Mouse (Mus musculus): ENCODE measurements around the gene Acsl1.

Gene Acsl1

GRCm38 (mm10) chr8:46504196-46504595 is 33.4 kb downstream of the Acsl1 start:
- DNase-seq (ENCODE audit: low read depth, low spot score), result no peak

DNA sequence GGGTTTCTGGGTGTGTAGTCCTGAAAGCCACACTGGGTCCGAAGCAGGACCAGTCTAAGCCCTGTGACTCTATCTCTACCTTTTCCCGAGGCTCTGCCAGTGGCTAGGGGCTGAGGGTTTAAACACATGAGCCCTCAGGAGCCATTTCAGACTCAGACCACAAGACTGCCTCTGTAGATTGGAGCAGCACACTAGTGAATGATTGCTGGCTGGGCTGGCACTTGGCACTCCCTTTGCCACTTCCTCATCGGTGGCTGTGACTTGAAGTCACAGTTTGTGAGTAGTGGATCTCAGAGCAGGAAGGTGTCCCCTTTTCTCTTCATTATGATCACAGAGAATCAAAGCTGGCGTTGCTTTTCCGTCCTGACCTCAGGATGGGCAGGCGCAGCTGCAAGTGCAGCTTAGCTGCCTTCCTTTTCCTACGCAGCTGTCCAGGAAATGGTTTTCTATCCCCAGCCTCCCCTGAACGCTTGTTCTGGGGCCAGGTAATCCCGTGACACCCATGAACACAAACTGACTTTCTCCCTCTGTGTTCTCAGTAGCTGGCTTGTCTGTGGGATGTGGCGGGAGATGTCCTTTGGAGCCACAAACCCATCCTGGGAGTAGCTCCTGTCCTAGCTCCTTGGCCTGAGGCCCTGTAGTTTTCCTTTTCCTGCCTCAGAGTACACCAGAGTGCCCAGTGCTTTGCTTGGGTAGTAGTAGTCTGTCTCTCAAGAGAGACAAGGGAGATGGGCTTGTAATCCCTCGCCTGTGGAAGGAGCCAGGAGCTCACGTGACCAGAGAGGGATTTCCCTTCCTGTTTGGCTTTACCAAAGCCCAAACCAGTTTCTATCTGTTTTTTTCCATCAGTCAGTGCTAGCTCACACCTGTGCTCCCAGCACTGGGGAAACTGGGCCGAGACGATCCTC is 37.9 kb downstream of the Acsl1 start:
- DNase-seq (ENCODE audit: low read depth, low spot score), result no peak

DNA sequence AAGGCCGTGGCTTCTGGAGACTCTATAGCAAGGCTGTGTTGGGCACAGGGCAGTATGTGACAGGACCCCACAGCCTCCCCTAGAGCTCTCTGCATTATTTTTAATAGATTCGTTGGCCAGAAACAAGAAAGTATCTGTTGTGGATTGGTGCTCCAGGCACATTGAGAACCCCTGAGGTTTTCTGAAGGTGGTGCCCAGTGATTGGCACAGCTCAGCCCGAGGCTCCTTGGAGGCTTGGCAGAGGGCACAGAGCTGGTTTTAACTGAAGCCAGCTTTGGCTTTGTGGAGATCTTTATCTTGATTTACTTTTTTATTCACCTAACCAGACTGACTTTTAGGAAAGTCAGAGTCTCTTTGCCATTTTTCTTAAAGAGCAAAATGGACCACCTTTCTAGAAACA is 38.6 kb downstream of the Acsl1 start:
- no peak for DNase-seq (ENCODE audit: low read depth, low spot score)

DNA sequence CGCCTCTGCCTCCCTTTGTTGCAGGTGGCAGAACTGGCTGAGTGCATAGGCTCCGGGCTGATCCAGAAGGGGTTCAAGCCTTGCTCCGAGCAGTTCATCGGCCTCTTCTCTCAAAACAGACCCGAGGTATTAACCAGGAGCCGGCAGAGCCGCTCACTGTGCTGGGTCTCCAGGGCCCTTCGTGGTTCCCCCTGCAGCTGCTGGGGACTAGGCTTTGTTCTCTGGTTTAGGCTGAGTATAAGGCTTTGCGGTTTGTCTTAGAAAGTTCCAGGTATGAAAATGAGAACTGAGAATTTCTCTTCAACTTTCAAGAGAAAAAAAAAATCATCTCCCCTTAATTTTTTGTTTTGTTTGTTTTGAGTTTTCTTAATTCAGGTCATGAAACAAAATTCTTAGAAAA is 40.5 kb downstream of the Acsl1 start:
- no peak for DNase-seq (ENCODE audit: low read depth, low spot score)

DNA sequence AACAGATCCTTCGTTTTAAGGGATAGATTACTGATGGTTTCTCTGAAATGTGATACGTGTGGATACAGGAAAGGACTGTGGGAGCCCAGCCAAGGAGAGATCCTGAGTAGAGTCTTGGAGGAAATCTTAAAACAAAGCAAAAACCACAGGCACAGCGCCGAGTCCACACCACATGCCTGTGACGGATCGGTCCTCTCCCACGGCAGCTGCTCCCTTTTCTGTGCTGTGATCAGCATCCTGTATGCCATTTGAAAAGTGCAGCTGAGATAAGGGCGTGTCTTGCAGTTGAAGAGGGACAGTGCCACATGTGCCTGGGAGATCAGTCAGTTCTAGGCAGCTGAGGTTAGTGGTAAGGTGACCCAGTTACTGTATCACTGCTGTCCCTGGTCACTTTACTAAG is 41.7 kb downstream of the Acsl1 start:
- DNase-seq (ENCODE audit: low read depth, low spot score), result no peak

DNA sequence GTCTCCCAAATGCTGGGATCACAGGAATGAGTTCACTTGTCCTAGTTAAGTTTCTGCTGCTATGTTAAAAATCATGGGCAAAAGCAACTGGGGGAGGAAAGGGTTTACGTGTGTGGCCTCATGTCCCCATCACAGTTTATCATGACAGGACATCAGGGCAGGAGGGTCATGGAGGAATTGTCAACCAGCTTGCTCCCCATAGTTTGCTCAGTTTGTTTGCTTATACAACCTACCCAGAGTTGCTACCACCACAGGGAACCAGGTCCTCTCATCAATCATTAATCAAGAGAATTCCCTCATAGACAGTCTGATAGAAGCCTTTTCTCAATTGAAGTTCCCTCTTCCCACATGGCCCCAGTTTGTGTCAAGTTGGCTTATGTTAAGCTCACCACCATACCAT is 43.2 kb downstream of the Acsl1 start:
- no peak for DNase-seq (ENCODE audit: low read depth, low spot score)

- no peak for DNase-seq (ENCODE audit: low read depth, low spot score)
Observed at GRCm38 (mm10) chr8:46520667-46521066, 49.8 kb downstream of the Acsl1 start.

- no peak for DNase-seq (ENCODE audit: low read depth, low spot score)
Observed at GRCm38 (mm10) chr8:46526098-46526497, 55.3 kb downstream of the Acsl1 start.

DNA sequence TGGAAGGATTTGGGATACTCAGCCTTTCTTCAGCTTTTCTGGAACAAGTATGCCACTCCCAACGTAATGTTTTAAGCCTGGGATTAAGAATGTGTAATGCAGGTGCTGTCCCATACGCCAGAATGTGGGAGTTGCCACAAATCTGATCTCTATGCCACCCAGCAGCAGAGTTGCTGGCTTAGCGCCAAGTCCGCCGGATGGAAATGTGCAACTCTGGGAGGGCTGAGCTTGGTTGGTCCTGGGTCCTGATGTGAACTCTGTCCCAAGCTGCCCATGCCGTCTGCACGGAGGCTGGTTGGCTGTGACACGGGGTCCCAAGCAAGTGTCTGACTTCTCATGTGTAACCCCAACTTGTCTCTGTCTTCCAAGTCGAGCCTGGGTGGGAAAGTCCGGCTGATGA is 56.0 kb downstream of the Acsl1 start:
- no peak for DNase-seq (ENCODE audit: low read depth, low spot score)

DNA sequence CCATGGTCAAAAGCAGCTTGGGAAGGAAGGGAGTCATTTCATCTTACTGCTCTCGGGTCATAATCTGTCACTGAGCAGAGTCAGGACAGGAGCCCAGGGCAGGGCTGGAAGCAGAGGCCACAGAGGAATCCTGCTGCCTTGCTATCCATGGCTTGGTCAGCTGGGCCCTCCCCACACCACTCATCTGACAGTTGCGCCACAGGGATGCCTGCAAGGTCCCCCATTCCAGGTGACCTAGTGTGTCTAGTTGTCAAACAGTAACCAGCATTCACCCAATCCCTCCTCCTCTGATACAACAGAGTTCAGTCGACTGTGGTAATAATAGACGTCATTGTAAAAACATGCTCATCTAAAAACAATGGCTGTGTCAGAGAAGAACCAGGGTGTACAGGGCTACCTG is 58.7 kb downstream of the Acsl1 start:
- DNase-seq (ENCODE audit: low read depth, low spot score), result no peak

DNA sequence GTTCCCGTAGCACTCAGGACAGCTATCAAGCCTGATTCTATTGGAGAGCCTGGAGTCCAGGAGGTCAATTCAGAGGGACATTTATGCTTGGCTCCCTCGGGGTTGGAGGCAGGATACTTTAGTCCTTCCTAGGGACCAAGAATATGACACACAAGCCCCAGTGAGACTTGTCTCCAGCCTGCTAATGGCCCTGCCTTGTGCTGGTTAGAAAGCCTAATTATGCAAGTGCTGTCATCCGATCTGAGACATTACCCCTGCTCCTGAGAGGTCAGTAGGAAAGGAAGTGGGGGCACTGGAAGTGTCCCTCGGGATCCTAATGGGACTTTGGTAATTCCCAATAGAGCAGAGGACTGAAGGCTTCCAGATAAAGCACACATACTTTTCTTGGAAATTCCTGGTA is 59.7 kb downstream of the Acsl1 start:
- no peak for DNase-seq (ENCODE audit: low read depth, low spot score)

- DNase-seq (ENCODE audit: low read depth, low spot score), result no peak
Observed at GRCm38 (mm10) chr8:46533926-46534325, 63.1 kb downstream of the Acsl1 start.

GRCm38 (mm10) chr8:46539701-46540100 is 68.9 kb downstream of the Acsl1 start:
- DNase-seq (ENCODE audit: low read depth, low spot score), result no peak

- DNase-seq (ENCODE audit: low read depth, low spot score), result no peak
Observed at GRCm38 (mm10) chr8:46543191-46543590, 72.4 kb downstream of the Acsl1 start.

GRCm38 (mm10) chr8:46543662-46544061 is 72.8 kb downstream of the Acsl1 start:
- DNase-seq (ENCODE audit: low read depth, low spot score), result no peak

DNA sequence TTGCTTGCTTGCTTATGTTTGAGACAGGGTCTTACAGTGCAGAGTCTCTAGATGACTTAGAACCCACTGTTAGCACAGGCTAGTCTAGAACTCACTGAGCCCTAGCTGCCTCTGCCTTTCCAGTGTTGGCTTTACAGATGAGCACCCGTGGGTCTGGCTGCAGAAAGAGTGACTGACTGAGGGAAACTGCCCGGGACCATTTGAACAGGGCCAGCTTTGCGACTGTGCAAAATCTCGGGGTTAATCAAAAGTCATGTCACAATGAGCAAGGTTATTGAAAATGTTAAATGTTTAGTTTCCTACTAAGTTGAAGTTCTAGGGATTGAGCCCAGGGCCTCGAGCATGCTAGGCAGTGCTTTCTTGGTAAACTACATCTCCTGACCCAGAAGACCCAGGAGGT is 75.0 kb downstream of the Acsl1 start:
- no peak for DNase-seq (ENCODE audit: low read depth, low spot score)

DNA sequence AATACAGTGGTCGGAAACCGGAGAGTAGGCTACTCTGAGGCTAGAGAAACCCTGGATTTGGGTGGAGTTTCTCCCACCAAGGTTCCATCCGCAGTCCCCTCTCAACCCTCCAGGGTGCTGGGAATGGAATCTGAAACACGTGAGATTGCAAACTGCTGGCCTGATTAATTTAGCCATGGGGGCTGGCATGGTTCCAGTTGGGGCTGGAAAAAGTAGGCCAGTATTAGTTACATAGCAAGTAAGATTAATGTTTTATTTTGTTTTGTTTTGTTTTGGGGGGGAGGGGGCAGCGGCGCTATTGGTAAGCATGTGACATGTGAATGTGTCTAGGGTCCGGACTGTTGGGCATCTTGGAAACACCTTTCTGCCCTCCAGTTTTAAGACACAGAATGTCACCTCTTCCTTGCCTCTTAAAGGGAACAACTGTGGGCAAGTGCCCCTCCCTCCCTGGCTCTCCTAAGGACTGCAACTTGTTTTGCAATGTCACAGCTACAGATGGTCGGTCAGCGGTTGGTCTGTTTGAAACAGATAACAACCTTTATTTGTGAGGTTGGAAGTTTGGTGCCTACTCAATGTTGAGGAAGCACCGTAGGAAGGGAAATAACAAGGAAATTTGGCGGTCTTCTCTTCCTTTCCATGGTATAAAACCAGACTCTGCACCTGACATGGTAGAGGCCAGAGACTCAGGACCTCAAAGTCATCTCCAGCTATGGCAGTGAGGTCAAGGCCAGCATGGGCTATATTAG is 75.8 kb downstream of the Acsl1 start:
- no peak for DNase-seq (ENCODE audit: low read depth, low spot score)

- DNase-seq (ENCODE audit: low read depth, low spot score), result peak; percentile 46
Observed at GRCm38 (mm10) chr8:46547245-46547644, 76.4 kb downstream of the Acsl1 start.

- DNase-seq (ENCODE audit: low read depth, low spot score), result no peak
Observed at GRCm38 (mm10) chr8:46550058-46550457, 79.2 kb downstream of the Acsl1 start.

DNA sequence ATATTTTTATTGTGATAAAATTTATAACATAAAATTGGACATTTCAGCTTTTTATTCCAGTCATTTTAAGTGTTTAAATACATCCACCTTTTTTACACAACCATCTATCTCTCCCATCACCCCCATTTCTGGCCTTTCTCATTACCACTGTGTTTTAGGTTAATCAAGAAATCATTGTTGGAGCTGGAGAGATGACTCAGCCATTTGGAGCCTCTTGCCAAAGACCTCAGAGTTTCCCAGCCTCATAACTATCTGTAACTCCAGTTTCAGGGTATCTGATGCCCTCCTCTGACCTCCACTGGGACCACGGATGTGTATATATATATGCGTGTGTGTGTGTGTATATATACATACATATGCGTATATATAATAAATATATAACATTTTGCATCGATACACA is 80.2 kb downstream of the Acsl1 start:
- no peak for DNase-seq (ENCODE audit: low read depth, low spot score)

DNA sequence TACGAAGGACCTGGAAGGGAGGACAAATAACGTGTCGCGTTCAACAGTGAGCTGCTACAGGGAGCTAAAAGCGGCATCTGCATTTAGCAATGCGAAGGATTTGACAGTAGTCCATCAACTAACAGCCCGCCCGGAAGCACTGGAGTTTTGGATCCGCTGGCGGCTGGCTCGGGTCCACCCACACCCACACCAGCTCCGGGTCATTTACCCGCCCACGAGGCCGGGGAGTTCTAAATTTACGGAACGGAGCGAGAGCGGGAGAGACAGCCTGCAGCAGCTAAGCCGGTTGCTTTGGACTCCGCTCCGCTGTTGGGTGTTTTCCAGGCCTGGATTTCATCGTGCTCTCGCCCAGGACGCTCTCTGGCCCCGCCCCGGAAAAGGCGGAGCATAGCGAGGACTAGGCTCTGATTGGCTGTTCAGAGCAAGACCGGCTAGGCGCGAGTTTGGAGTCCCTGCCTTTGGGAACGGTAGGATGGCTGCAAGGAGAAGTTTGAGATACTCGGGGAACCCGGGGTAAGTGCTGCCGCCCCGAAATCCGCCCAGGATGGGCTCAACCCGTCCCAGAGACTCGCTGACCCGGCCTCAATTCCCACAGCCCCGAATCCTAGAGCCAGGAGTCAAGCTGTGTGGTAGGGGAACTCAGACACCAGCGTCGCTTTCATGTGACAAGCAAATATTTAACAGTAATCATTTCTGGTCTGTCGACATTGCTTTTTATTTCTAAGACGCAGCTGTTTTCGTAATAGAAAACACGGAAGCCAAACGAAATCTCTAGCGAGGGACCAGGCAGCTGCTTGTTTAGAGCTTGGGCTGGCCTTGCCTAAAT is 81.0 kb downstream of the Acsl1 start, which contains the start of gene Cenpu:
Gene Cenpu, plus strand, starts transcription at position 414 of the 826 bp plus-strand sequence.
- peak; percentile 97 for DNase-seq (ENCODE audit: low read depth, low spot score)

DNA sequence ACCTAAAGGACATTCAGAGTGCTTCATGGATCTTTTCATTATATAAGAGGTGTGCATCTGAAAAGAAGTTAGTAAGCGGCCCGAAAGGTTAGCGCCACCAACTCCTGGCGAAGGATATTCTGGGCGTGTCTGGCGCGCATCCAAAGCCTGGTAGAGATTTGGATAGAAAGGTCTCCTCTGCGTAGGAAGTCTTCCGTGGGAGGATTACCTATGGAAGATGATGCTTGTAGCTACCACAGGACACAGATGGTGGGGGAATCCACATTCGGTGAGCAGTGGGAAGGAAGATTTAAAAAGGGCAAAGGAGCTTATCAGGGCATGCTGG is 81.6 kb downstream of the Acsl1 start:
- no peak for DNase-seq (ENCODE audit: low read depth, low spot score)

Data from retina, adult 2 months (tissue).